9 mouse cellular contexts compared by ENCODE assay signal in the genomic region with DNA sequence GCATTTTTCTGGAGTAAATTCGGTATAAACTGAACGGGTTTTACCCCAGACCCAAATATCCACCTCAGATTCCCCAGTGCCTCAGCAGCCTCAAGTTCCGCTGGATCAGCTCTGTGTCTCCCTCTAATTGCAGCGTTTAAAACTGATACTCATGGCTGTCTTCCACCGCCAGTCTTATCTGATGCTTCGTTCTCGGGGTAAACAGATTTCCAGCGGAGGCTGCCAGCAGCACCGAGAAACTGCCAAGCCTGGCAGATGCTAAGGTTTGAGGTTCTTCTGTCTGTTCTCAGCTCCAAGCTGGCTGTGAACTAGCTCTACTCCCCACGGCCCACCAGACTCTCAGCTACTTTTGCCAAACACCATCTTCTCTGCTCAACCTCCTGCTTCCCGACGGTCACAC.
A peak's percentile ranks its signal among the peaks of the same experiment; 100 is the strongest.
DNase-seq lines count a peak whose midpoint lies in the region; ATAC-seq and TF ChIP-seq lines count a peak whose summit lies in the region.
"Had no signal": no experiment of that assay in that cellular context is flagged by ENCODE, and none has a peak within 500 bp of the region (broad histone marks: within the 10 kb centered on the region; RNA-seq: fewer than 3 reads in every experiment).

No protein-coding gene starts in this region.

- no peaks in the 10 kb centered on the region for H3K36me3 ChIP-seq in ES-Bruce4 (ENCODE audit: control insufficient read depth, insufficient read depth, low read length, poor library complexity, severe bottlenecking)
- no peaks in the 10 kb centered on the region for H3K36me3 ChIP-seq in embryonic facial prominence, embryonic 14.5 days (ENCODE audit: control insufficient read depth, insufficient read depth, low read length)
- no peaks in the 10 kb centered on the region for H3K36me3 ChIP-seq in heart, embryonic 16.5 days (ENCODE audit: control insufficient read depth, insufficient read depth)
- H3K36me3 ChIP-seq in stomach, postnatal 0 days (ENCODE audit: control insufficient read depth, insufficient read depth, low read length) = no peaks in the 10 kb centered on the region
- H3K36me3 ChIP-seq: midbrain, embryonic 12.5 days had no signal

- H3K9ac ChIP-seq in ES-Bruce4 (ENCODE audit: low read depth, poor library complexity, severe bottlenecking) = no peak overlapping the region
- H3K9ac ChIP-seq in embryonic facial prominence, embryonic 14.5 days (ENCODE audit: low read depth, low read length) = no peak overlapping the region
- no peak overlapping the region for H3K9ac ChIP-seq in heart, embryonic 16.5 days (ENCODE audit: low read length)
- no peak overlapping the region for H3K9ac ChIP-seq in stomach, postnatal 0 days (ENCODE audit: low read length)
- H3K9ac ChIP-seq: midbrain, embryonic 12.5 days had no signal

- DNase-seq in Muller cell, postnatal 12 days (ENCODE audit: inconsistent ontology term) = peak; percentile 30
- DNase-seq in embryonic facial prominence, embryonic 14.5 days (ENCODE audit: low spot score) = peak; percentile 80
- peak; percentile 80 to 85 for DNase-seq in left cerebral cortex, postnatal 36 days (ENCODE audit: low spot score in 2 of 2)
- DNase-seq in stomach, postnatal 0 days (ENCODE audit: low spot score) = peak; percentile 23
- DNase-seq in B cell, adult 2 months = no peak
- no peak for DNase-seq in retina, postnatal 1 day

- no peak for TF ChIP-seq POLR2A in ES-Bruce4 (IDR thresholded peaks at IDR 0.05; ENCODE audit: insufficient read depth, low read length)

- H3K27me3 ChIP-seq in ES-Bruce4 (ENCODE audit: control insufficient read depth, insufficient read depth, low read length, poor library complexity, severe bottlenecking) = no peaks in the 10 kb centered on the region; the same call in 1 of the 2 replicates
- H3K27me3 ChIP-seq in embryonic facial prominence, embryonic 14.5 days (replicated peaks; ENCODE audit: control insufficient read depth, insufficient read depth, low read length) = no peaks in the 10 kb centered on the region
- no peaks in the 10 kb centered on the region for H3K27me3 ChIP-seq in heart, embryonic 16.5 days (ENCODE audit: control insufficient read depth, insufficient read depth, low read length)
- H3K27me3 ChIP-seq in stomach, postnatal 0 days (ENCODE audit: control insufficient read depth, insufficient read depth, low read length) = no peaks in the 10 kb centered on the region
- H3K27me3 ChIP-seq: midbrain, embryonic 12.5 days had no signal

- no peak overlapping the region for H3K4me2 ChIP-seq in embryonic facial prominence, embryonic 14.5 days (ENCODE audit: low read depth, low read length)
- H3K4me2 ChIP-seq in heart, embryonic 16.5 days (ENCODE audit: low read depth, low read length) = peak overlapping the region; percentile 22
- H3K4me2 ChIP-seq in stomach, postnatal 0 days (replicated peaks; ENCODE audit: low read depth) = peak overlapping the region; percentile 17; the same call in 1 of the 2 replicates
- H3K4me2 ChIP-seq: midbrain, embryonic 12.5 days had no signal

- 42% methylated on average over 12 of the region's 12 CpGs for WGBS in embryonic facial prominence, embryonic 14.5 days
- 37% methylated on average over 12 of the region's 12 CpGs for WGBS in heart, embryonic 16.5 days
- WGBS in stomach, postnatal 0 days = 38% methylated on average over 12 of the region's 12 CpGs

- TF ChIP-seq CTCF in ES-Bruce4 (IDR thresholded peaks at IDR 0.05; ENCODE audit: low read depth, low read length) = peak; percentile 8
- TF ChIP-seq CTCF in stomach, postnatal 0 days (IDR thresholded peaks at IDR 0.05; ENCODE audit: low read depth) = peak; percentile 66

- H3K9me3 ChIP-seq in ES-Bruce4 (replicated peaks; ENCODE audit: control insufficient read depth, insufficient read depth, low read length, poor library complexity, severe bottlenecking) = no peaks in the 10 kb centered on the region
- no peaks in the 10 kb centered on the region for H3K9me3 ChIP-seq in embryonic facial prominence, embryonic 14.5 days (ENCODE audit: control insufficient read depth, low read length)
- H3K9me3 ChIP-seq in heart, embryonic 16.5 days (replicated peaks; ENCODE audit: control insufficient read depth, low read length) = no peaks in the 10 kb centered on the region
- H3K9me3 ChIP-seq in stomach, postnatal 0 days (ENCODE audit: control insufficient read depth, low read length) = no peaks in the 10 kb centered on the region
- H3K9me3 ChIP-seq: midbrain, embryonic 12.5 days had no signal

- no peak for TF ChIP-seq EP300 in ES-Bruce4 (IDR thresholded peaks at IDR 0.05; ENCODE audit: insufficient read depth, low read depth, low read length)
- TF ChIP-seq EP300 in stomach, postnatal 0 days (optimal IDR thresholded peaks at IDR 0.05) = no peak

- no peak for ATAC-seq in embryonic facial prominence, embryonic 14.5 days (ENCODE audit: low read depth)
- no peak for ATAC-seq in heart, embryonic 16.5 days (replicated peaks; ENCODE audit: extremely low read depth, insufficient read depth, low FRiP score)
- no peak for ATAC-seq in stomach, postnatal 0 days (ENCODE audit: low FRiP score, low TSS enrichment)

- no peaks in the 10 kb centered on the region for H3K4me1 ChIP-seq in ES-Bruce4 (ENCODE audit: control insufficient read depth, insufficient read depth, low read length)
- no peaks in the 10 kb centered on the region for H3K4me1 ChIP-seq in embryonic facial prominence, embryonic 14.5 days (ENCODE audit: control insufficient read depth, insufficient read depth, low read length)
- H3K4me1 ChIP-seq in heart, embryonic 16.5 days (ENCODE audit: control insufficient read depth, insufficient read depth, low read length) = no peaks in the 10 kb centered on the region
- H3K4me1 ChIP-seq in stomach, postnatal 0 days (replicated peaks; ENCODE audit: control insufficient read depth, insufficient read depth) = no peaks in the 10 kb centered on the region
- H3K4me1 ChIP-seq: midbrain, embryonic 12.5 days had no signal

- H3K4me3 ChIP-seq in ES-Bruce4 (ENCODE audit: low read depth, low read length) = no peak overlapping the region
- no peak overlapping the region for H3K4me3 ChIP-seq in embryonic facial prominence, embryonic 14.5 days (ENCODE audit: low read depth, low read length)
- no peak overlapping the region for H3K4me3 ChIP-seq in heart, embryonic 16.5 days (ENCODE audit: low read length)
- no peak overlapping the region for H3K4me3 ChIP-seq in stomach, postnatal 0 days (ENCODE audit: low read depth, low read length)
- H3K4me3 ChIP-seq: midbrain, embryonic 12.5 days had no signal

- intact Hi-C loops in left cerebral cortex, postnatal 36 days (cut with DNase I) = loop anchor here (10.0 kb wide), 1 partner anchor 155 kb away; no protein-coding TSS in a partner anchor

- H3K27ac ChIP-seq in ES-Bruce4 (ENCODE audit: insufficient read depth, low read length) = no peak overlapping the region
- no peak overlapping the region for H3K27ac ChIP-seq in embryonic facial prominence, embryonic 14.5 days (replicated peaks; ENCODE audit: low read depth, low read length)
- H3K27ac ChIP-seq in heart, embryonic 16.5 days (ENCODE audit: low read length) = no peak overlapping the region
- 0 out of 2 replicates have a peak overlapping the region, but pooled peaks have one; percentile 35 for H3K27ac ChIP-seq in stomach, postnatal 0 days (replicated peaks)
- H3K27ac ChIP-seq: midbrain, embryonic 12.5 days had no signal

Comparison
In these comparisons a context has a peak if more than half of its experiments do, and no peak if none do; other contexts are left out.
1. DNase-seq: peak in Muller cell, postnatal 12 days (single experiment), embryonic facial prominence, embryonic 14.5 days (single experiment), left cerebral cortex, postnatal 36 days (2 of 2) and stomach, postnatal 0 days (single experiment); none in B cell, adult 2 months (0 of 2) and retina, postnatal 1 day (single experiment).